Mouse (Mus musculus) embryonic facial prominence, embryonic 13.5 days (tissue): ENCODE data around the gene Pknox2. TPM values are rescaled to one million over a fixed set of nuclear protein-coding genes. Genes with fewer than 3 reads are reported as not detected.
A peak's percentile ranks its signal among the peaks of the same experiment; 100 is the strongest.

Experiments used
- ATAC-seq: fragments of 200-750 bp; cut with Nextera tagmentation; 2 replicates; pipeline ENCODE4 v1.8.0; 2017; ENCODE audit warnings: low read depth; ENCODE audit not compliant: insufficient number of reproducible peaks, insufficient read depth, low FRiP score, low TSS enrichment
- H3K27ac ChIP-seq: fragments of 300-500 bp; sonication (generic); 2 replicates; pipeline ENCODE4 v1.5.1; 2015; ENCODE audit warnings: moderate library complexity, mild to moderate bottlenecking, inconsistent platforms
- H3K27me3 ChIP-seq: fragments of 300-500 bp; sonication (generic); 2 replicates; pipeline ENCODE4 v1.6.1; 2015; ENCODE audit warnings: mild to moderate bottlenecking, inconsistent platforms
- H3K36me3 ChIP-seq: fragments of 300-500 bp; sonication (generic); 2 replicates; pipeline ENCODE4 v1.6.1; 2015; ENCODE audit warnings: mild to moderate bottlenecking, inconsistent platforms
- H3K4me1 ChIP-seq: fragments of 300-500 bp; sonication (generic); 2 replicates; pipeline ENCODE4 v1.6.1; 2015; ENCODE audit warnings: inconsistent platforms
- H3K4me2 ChIP-seq: fragments of 300-500 bp; sonication (generic); 2 replicates; pipeline ENCODE4 v1.6.1; 2015; ENCODE audit warnings: moderate library complexity, mild to moderate bottlenecking, inconsistent platforms
- H3K4me3 ChIP-seq: fragments of 300-500 bp; sonication (generic); 2 replicates; pipeline ENCODE4 v1.5.1; 2015; ENCODE audit warnings: mild to moderate bottlenecking, inconsistent platforms
- H3K9ac ChIP-seq: fragments of 300-500 bp; sonication (generic); 2 replicates; pipeline ENCODE4 v1.6.1; 2015; ENCODE audit warnings: mild to moderate bottlenecking, inconsistent platforms
- H3K9me3 ChIP-seq: fragments of 300-500 bp; sonication (generic); 2 replicates; pipeline ENCODE4 v1.6.1; 2016; ENCODE audit warnings: inconsistent platforms
- WGBS: fragments of 180-500 bp; shearing (Covaris S2); methylation state at CpG from one replicate; pipeline ENCODE4 v1.1.7; 2015; ENCODE audit warnings: mixed read lengths; 5-methylcytosine and 5-hydroxymethylcytosine counted together
- polyA plus RNA-seq: library from polyadenylated mRNA; unstranded; fragments of >200 nt; fragmentation: Nextera tagmentation; extraction: Ambion mirVana; gene quantifications from 2 replicates; pipeline ENCODE4 v1.2.1, GENCODE M21; 2015

Gene Pknox2
- polyA plus RNA-seq, 1 experiment from 2014 or later = 10.9 TPM

DNA sequence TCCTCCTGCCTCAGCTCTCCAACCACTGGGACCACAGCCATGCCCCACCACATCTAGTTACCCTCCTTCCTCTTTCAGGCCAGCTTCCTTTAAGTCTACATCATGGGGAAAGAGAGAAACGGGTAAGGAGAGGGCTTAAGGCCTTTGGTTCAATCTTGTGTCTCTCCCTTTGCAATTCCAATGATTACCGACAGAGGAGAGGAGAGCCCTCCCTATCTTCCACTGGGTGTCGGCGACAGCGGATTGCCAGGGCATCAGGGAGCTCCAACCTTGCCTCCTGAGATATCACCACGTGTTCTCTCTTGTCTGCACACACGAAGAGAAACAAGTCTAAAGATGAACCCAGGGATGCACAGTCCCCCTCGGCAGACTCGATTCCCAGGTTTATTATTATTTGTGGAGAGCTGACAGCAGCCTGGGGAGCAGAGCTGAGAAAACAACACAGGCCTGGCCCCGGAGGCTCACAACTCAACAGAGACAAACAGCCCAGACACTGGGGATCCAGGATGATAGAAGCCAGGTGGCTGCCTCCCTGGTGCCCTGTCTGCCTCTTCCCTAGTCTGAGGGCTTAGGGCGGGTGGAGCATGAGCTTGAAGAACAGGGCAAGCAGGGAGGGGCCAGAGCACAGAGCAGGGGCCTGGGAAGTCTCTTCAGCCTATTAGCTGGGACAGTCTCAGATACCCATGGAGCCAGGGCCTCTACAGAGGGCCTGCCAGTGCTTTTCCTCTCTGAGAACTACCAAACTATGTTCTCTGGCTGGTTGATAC lies 170.4 kb downstream of the Pknox2 start:
- 42% methylated on average over 11 of the region's 11 CpGs for WGBS
- Histone ChIP-seq H3K9ac (no peak overlapping the region), H3K4me2 (no peak overlapping the region), H3K4me1 (peaks cover 16% of the 10 kb centered on the region), H3K9me3 (no peaks in the 10 kb centered on the region), H3K27ac (no peak overlapping the region), H3K27me3 (no peaks in the 10 kb centered on the region), H3K36me3 (no peaks in the 10 kb centered on the region), H3K4me3 (no peak overlapping the region)
- ATAC-seq = 0 out of 2 replicates have a peak, but pooled peaks have one; percentile 28

GRCm38 (mm10) chr9:36973486-36974227 lies 173.6 kb downstream of the Pknox2 start:
- no peak overlapping the region for H3K27ac ChIP-seq
- H3K36me3 ChIP-seq = no peaks in the 10 kb centered on the region
- no peak overlapping the region for H3K4me2 ChIP-seq
- H3K9me3 ChIP-seq = no peaks in the 10 kb centered on the region
- H3K9ac ChIP-seq = no peak overlapping the region
- no peak for ATAC-seq
- WGBS = 58% methylated on average over 11 of the region's 11 CpGs
- H3K4me3 ChIP-seq = no peak overlapping the region
- peaks cover 25% of the 10 kb centered on the region for H3K4me1 ChIP-seq
- H3K27me3 ChIP-seq = no peaks in the 10 kb centered on the region

GRCm38 (mm10) chr9:36972089-36972488 lies 175.1 kb downstream of the Pknox2 start:
- H3K36me3 ChIP-seq = no peaks in the 10 kb centered on the region
- 12% methylated on average over 3 of the region's 3 CpGs for WGBS
- no peak overlapping the region for H3K4me2 ChIP-seq
- no peaks in the 10 kb centered on the region for H3K27me3 ChIP-seq
- no peaks in the 10 kb centered on the region for H3K9me3 ChIP-seq
- ATAC-seq = no peak
- H3K4me3 ChIP-seq = no peak overlapping the region
- H3K9ac ChIP-seq = no peak overlapping the region
- H3K4me1 ChIP-seq = peaks cover 30% of the 10 kb centered on the region
- H3K27ac ChIP-seq = no peak overlapping the region

GRCm38 (mm10) chr9:36971066-36971465 lies 176.1 kb downstream of the Pknox2 start:
- no peaks in the 10 kb centered on the region for H3K27me3 ChIP-seq
- 22% methylated on average over 3 of the region's 3 CpGs for WGBS

GRCm38 (mm10) chr9:36970651-36971050 lies 176.6 kb downstream of the Pknox2 start:
- no peak for ATAC-seq
- H3K36me3 ChIP-seq = no peaks in the 10 kb centered on the region
- H3K9me3 ChIP-seq = no peaks in the 10 kb centered on the region
- H3K4me2 ChIP-seq = no peak overlapping the region
- H3K4me1 ChIP-seq = peaks cover 20% of the 10 kb centered on the region
- no peak overlapping the region for H3K9ac ChIP-seq
- WGBS = 7% methylated on average over 5 of the region's 5 CpGs
- no peak overlapping the region for H3K27ac ChIP-seq
- no peak overlapping the region for H3K4me3 ChIP-seq
- no peaks in the 10 kb centered on the region for H3K27me3 ChIP-seq

More at GRCm38 (mm10) chr9:36971066-36971465, 176.1 kb downstream of the Pknox2 start:
- no peak overlapping the region for H3K9ac ChIP-seq
- no peak overlapping the region for H3K4me2 ChIP-seq
- peaks cover 22% of the 10 kb centered on the region for H3K4me1 ChIP-seq
- H3K27ac ChIP-seq = no peak overlapping the region
- no peak overlapping the region for H3K4me3 ChIP-seq
- no peaks in the 10 kb centered on the region for H3K36me3 ChIP-seq
- no peak for ATAC-seq
- no peaks in the 10 kb centered on the region for H3K9me3 ChIP-seq

DNA sequence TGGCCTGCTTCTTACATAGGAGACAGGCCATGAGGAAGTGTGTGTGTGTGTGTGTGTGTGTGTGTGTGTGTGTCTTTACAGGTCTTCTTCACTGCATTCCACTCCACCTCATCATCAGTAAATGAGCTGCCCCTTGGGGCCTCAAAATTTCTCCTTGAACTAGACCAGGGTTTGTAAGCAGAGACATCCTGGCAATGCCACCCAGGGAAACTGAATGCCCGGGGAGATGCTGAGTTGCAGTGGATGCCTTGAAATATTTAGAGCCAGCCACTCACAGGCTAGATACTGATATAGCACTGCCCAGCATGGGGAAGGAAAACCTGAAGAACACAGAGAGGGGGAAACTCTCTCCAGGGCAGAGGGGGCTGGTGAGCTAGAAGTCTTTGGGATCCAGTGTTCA lies 178.1 kb downstream of the Pknox2 start:
- Histone ChIP-seq H3K4me3 (no peak overlapping the region), H3K9ac (no peak overlapping the region), H3K36me3 (no peaks in the 10 kb centered on the region), H3K4me2 (no peak overlapping the region), H3K27ac (no peak overlapping the region), H3K4me1 (peaks cover 23% of the 10 kb centered on the region), H3K27me3 (no peaks in the 10 kb centered on the region), H3K9me3 (no peaks in the 10 kb centered on the region)
- WGBS = 78% methylated on average over 1 of the region's 1 CpGs
- ATAC-seq = no peak

- H3K27ac ChIP-seq = no peak overlapping the region
- no peak overlapping the region for H3K9ac ChIP-seq
- H3K4me3 ChIP-seq = no peak overlapping the region
- peaks cover 28% of the 10 kb centered on the region for H3K4me1 ChIP-seq
- no peaks in the 10 kb centered on the region for H3K9me3 ChIP-seq
- 41% methylated on average over 7 of the region's 7 CpGs for WGBS
- H3K36me3 ChIP-seq = no peaks in the 10 kb centered on the region
- ATAC-seq = no peak
- H3K4me2 ChIP-seq = no peak overlapping the region
- H3K27me3 ChIP-seq = no peaks in the 10 kb centered on the region
Measured at GRCm38 (mm10) chr9:36968713-36969112, 178.5 kb downstream of the Pknox2 start.

GRCm38 (mm10) chr9:36968236-36968635 lies 179.0 kb downstream of the Pknox2 start:
- Histone ChIP-seq H3K4me3 (no peak overlapping the region), H3K9me3 (no peaks in the 10 kb centered on the region), H3K4me1 (peaks cover 28% of the 10 kb centered on the region), H3K27me3 (no peaks in the 10 kb centered on the region), H3K36me3 (no peaks in the 10 kb centered on the region), H3K9ac (no peak overlapping the region), H3K4me2 (no peak overlapping the region), H3K27ac (no peak overlapping the region)
- 74% methylated on average over 7 of the region's 7 CpGs for WGBS
- no peak; the same call in 1 of the 2 replicates for ATAC-seq

GRCm38 (mm10) chr9:36965720-36966119 lies 181.5 kb downstream of the Pknox2 start:
- Histone ChIP-seq H3K9me3 (no peaks in the 10 kb centered on the region), H3K4me3 (no peak overlapping the region), H3K27me3 (no peaks in the 10 kb centered on the region), H3K9ac (no peak overlapping the region), H3K36me3 (no peaks in the 10 kb centered on the region), H3K4me1 (peaks cover 25% of the 10 kb centered on the region), H3K4me2 (no peak overlapping the region), H3K27ac (no peak overlapping the region)
- ATAC-seq = no peak
- WGBS = 62% methylated on average over 5 of the region's 5 CpGs

DNA sequence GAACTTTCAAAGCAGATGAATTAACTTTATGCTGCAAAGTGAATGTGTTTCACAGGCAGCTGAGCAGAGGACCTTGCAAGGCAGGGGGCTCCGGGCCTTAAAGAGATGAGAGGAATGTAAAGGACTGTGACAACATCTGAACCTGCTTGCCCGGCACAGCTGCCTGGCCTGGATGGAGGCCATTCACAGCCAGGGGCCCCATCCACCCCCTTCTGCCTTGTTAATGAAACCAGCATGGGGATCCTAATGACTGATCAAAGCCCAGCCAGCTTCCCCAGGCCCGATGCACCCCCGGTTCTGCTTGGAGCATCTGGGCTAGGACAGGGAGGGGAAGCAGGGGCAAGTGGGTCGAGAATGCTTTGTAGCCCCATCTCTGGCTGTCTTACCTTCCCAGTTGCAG lies 183.0 kb downstream of the Pknox2 start:
- H3K4me1 ChIP-seq = peaks cover 25% of the 10 kb centered on the region
- H3K27me3 ChIP-seq = no peaks in the 10 kb centered on the region
- WGBS = 5% methylated on average over 5 of the region's 5 CpGs
- no peaks in the 10 kb centered on the region for H3K36me3 ChIP-seq
- no peak overlapping the region for H3K4me3 ChIP-seq
- no peak overlapping the region for H3K4me2 ChIP-seq
- no peaks in the 10 kb centered on the region for H3K9me3 ChIP-seq
- no peak for ATAC-seq
- no peak overlapping the region for H3K27ac ChIP-seq
- H3K9ac ChIP-seq = peak overlapping the region; percentile 51; the same call in 1 of the 2 replicates

DNA sequence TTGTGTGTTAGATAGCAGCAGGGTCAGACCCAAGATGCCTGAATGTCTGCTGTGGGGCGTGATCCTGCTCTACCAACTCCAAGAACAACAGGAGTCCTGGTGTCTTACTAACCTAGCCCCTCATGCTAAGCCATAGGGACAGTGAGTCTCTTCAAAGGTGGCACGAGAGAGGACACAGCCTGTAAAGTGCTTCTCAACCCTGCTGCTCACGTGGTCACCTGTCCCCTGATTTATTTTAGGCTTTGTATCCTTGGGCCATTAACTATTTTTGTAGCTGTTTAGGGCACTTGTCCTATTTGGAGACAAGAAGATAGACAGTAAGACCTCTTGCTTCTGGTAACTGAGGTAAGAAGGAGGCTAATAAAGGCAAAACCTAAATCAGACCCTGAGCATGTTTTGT lies 183.7 kb downstream of the Pknox2 start:
- Histone ChIP-seq H3K9me3 (no peaks in the 10 kb centered on the region), H3K4me3 (no peak overlapping the region), H3K4me1 (peaks cover 22% of the 10 kb centered on the region), H3K9ac (no peak overlapping the region), H3K4me2 (no peak overlapping the region), H3K27me3 (no peaks in the 10 kb centered on the region), H3K27ac (no peak overlapping the region), H3K36me3 (no peaks in the 10 kb centered on the region)
- no peak for ATAC-seq
- 63% methylated on average over 3 of the region's 3 CpGs for WGBS

- no peak overlapping the region for H3K4me3 ChIP-seq
- ATAC-seq = no peak
- H3K27ac ChIP-seq = no peak overlapping the region
- H3K4me2 ChIP-seq = no peak overlapping the region
- peaks cover 17% of the 10 kb centered on the region for H3K4me1 ChIP-seq
- H3K9ac ChIP-seq = no peak overlapping the region
- no peaks in the 10 kb centered on the region for H3K9me3 ChIP-seq
- no peaks in the 10 kb centered on the region for H3K36me3 ChIP-seq
- 52% methylated on average over 1 of the region's 1 CpGs for WGBS
- H3K27me3 ChIP-seq = no peaks in the 10 kb centered on the region
Measured at GRCm38 (mm10) chr9:36961874-36962273, 185.3 kb downstream of the Pknox2 start.
